Mouse (Mus musculus) splenic B cell, adult 2 months (primary cell): Measurements from ENCODE around the gene Olfr1043.
"Not testable (repeated sequence)": the region's sequence is repeated elsewhere in the genome, so short reads cannot be mapped to it uniquely, and the experiment has no call there.

Experiments used
- DNase-seq: peaks from one replicate; pipeline ENCODE4 v3.0.0-alpha.2; 2011; ENCODE audit warnings: low read depth, low spot score
- H3K27me3 ChIP-seq: 2 replicates; pipeline ENCODE4 v1.6.1; 2012; ENCODE audit warnings: mild to moderate bottlenecking, low read length, moderate library complexity, mixed read lengths; ENCODE audit not compliant: control insufficient read depth, poor library complexity, insufficient read depth, severe bottlenecking
- H3K36me3 ChIP-seq: 2 replicates; pipeline ENCODE4 v1.6.1; 2012; ENCODE audit warnings: mild to moderate bottlenecking, low read length, moderate library complexity, mixed read lengths; ENCODE audit not compliant: control insufficient read depth, poor library complexity, insufficient read depth, severe bottlenecking

Olfr1043 gene

DNA sequence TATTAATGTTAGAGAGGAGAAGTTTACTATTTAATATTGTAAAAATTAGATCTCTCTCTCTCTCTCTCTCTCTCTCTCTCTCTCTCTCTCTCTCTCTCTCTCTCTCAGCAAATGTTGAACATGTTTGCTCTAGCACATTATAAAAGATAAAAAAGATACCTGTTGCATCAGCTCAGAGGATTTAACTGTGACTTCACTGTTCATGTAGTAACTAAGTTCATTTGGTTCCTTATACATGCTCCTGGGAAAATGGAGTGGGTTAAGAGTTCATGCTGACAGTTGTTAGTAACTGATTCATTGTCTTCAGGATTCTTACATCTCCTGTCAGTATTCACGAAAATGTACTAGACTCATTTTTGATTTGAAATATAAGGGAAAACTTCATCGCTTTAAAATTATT lies at the start of gene Olfr1043:
Gene Olfr1043 (minus strand): TSS at position 101 of the 400 bp plus-strand sequence.
- no peaks in the 10 kb centered on the region for H3K36me3 ChIP-seq
- no peak for DNase-seq

DNA sequence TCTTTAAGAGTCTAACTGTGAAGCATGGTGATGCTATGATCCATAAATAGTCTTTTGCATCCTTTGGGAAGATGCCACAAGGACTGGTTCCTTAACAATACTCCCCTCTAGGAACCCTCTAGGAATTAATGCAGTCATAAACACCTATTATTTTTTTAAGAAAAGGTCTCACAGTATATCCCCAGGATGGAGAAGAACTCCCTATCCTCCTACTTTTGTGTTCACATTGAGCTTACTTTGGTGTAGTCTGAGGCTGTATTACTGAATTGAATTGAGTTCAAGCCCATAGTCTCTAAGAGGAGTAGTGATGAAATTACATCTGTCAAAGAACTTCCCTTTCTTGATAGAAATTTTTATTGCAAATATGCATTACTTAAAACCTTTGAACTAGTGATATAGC lies 35.6 kb upstream of the Olfr1043 start, which contains the start of gene Olfr1045:
Gene Olfr1045 (minus strand): TSS at position 101 of the 400 bp plus-strand sequence.
- no peak for DNase-seq
- H3K27me3 ChIP-seq, result no peaks in the 10 kb centered on the region
- H3K36me3 ChIP-seq, result no peaks in the 10 kb centered on the region

More for the DNA sequence above, at the start of gene Olfr1043:
- H3K27me3 ChIP-seq, result no peaks in the 10 kb centered on the region

DNA sequence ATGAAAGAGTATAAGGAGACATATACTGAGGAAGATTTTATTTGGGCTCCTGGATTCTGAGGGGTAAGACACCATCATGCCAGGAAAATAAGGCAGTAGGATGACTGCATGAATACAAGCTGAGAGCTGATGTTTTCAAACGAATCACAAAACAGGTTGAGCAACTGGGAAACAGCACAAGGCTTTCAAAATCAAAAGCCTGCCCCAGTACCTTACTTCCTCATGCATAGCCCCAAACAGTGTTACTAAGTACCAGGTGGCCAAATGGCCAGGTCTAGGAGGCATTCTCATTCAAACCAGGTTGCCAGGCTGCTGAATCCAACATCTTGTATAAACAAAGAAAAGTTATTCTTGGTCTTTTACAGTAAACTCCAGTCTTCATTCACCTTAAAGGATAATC lies 28.5 kb upstream of the Olfr1043 start:
- Histone ChIP-seq H3K36me3 (no peaks in the 10 kb centered on the region), H3K27me3 (no peaks in the 10 kb centered on the region)
- DNase-seq, result no peak

DNA sequence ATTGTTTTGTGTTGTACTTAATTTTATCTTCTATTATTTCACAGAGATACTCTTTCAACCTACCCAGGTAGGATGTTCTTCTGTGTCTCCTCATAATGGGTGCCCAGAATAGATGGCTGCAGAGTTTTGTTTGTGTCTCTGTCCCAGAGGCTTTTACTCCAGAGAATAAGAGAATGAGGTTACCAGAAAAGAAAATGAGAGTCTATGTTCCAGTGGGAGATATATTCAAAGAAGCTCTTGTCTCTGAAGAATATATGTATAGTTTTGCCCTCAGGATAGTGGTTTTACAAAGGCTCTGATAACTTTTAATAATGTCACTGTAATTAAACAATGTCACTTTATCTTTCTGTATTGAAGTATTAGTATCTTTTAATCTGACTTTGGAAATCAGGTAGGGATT lies 18.3 kb upstream of the Olfr1043 start, which contains the start of gene Olfr52:
Gene Olfr52 (minus strand): TSS at position 101 of the 400 bp plus-strand sequence.
- no peaks in the 10 kb centered on the region for H3K36me3 ChIP-seq
- DNase-seq, result no peak
- H3K27me3 ChIP-seq, result no peaks in the 10 kb centered on the region

DNA sequence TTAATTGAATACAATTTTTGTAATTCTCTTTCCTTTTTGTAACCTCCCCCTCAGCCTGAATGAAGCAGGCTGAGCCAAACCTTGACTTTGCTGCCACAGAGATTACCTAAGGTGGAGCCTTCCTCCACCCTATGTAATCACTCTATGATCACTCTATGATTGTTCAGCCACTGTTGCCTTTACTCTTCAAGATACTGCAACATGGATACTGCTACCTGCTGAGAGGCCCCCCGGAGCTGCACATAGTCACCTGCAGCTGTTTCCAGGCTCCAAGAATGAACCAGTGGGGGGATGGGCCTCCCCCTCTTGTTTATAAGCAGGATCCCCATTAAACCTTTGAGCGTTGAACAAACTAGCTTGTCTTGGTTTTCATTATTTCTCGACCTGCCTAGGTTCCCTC lies 12.6 kb upstream of the Olfr1043 start:
- DNase-seq, result no peak
- Histone ChIP-seq H3K36me3 (no peaks in the 10 kb centered on the region), H3K27me3 (no peaks in the 10 kb centered on the region)

DNA sequence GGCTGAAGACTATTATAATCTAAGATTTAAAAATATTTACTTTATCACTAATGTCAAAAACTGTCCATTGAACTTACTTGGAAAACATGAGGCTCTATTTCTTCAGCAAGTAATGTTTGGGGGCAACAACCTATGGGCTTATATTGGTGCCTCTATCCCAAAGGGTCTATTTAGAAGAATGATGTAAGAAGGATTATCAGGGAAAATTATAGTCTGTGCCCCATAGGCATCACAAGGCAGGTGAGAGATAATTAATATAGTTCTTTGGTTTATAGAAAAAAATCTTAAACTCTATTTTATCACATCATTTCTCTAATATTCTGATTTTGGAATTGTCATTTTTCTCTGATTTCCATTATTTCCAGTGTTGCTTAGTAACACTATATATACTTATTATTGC lies 10.4 kb upstream of the Olfr1043 start, which contains the start of gene Olfr1044:
Gene Olfr1044 (minus strand): TSS at position 101 of the 400 bp plus-strand sequence.
- no peaks in the 10 kb centered on the region for H3K27me3 ChIP-seq
- no peaks in the 10 kb centered on the region for H3K36me3 ChIP-seq
- DNase-seq, result no peak

DNA sequence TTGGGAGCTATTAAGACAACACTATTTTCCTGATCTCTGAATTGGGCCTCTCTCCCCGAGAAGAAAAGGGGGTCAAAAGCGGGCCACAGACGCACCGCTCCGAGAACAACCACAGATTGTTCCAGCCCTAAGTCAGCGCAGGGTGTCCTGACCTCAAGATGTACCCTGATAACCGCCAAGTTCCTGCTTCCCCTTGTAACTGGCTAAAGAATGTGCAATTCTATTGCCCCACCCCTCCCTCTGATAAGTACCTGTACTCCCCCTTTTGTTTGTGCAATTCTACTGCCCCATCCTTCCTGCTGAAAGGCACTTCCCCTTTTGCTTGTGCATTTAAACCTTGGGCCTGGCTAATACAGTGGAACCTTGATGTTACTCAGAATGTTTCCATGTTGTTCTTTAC lies 8.1 kb upstream of the Olfr1043 start:
- H3K36me3 ChIP-seq, H3K27me3 ChIP-seq: not testable (repeated sequence)

DNA sequence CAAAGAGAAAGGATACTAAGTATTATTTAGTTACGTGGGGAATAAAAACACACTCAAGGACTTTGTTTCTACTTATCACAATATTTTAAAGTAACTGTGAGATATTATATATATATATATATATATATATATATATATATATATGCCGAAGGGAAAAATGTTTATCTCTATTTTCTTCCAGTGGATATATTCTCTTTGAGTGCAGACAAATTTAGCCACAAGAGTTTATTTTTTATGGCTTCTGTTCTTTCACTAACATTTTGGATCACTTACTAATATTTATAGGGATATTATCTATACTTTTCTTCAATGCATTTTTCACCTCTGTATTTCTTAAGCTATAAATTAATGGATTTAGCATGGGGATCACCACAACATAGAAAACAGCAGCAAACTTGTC lies 5.6 kb downstream of the Olfr1043 start, which contains the start of gene Olfr1042:
Gene Olfr1042 (minus strand): TSS at position 101 of the 400 bp plus-strand sequence.
- Histone ChIP-seq H3K36me3 (no peaks in the 10 kb centered on the region), H3K27me3 (no peaks in the 10 kb centered on the region)
- DNase-seq, result no peak

More for the DNA sequence above, 8.1 kb upstream of the Olfr1043 start:
- DNase-seq, result not testable (repeated sequence)

DNA sequence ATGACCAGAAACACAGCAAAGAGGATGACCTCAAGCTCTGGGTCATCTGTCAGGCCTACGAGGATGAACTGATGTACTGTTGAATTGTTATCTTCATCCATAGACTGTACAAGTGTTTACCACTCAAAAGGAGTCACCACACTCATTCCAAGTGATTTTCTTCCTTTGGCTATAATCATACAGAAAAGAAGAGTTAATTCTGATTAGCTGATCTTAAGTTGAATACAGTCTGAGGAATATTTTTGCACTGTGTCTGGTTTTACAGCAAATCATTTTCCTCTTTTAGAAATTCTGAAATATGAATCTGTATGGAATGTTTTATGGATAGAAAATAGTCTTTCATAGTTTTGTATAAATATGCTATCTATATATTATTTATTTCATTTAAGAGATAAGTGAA lies 20.7 kb downstream of the Olfr1043 start, which contains the start of gene Olfr1040:
Gene Olfr1040 (minus strand): TSS at position 101 of the 400 bp plus-strand sequence.
- no peaks in the 10 kb centered on the region for H3K27me3 ChIP-seq
- DNase-seq, result no peak

DNA sequence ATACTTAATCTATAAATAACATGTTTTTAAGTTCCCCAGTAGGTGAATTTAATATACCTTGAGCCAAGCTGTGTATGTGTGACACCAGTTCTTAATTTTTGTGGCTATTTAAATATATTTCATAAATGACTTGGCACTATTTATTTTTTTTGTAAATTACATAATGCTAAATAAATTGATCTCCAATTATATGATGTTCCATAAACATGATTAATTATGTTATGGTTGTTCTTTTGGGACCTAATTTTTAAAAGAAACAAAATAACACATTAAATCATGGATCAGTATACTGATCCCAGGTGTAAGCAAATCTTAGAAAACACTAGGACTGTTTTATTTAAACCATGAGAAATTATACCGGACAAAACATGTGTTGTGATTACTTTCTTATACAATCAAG lies 31.5 kb downstream of the Olfr1043 start, which contains the start of gene Olfr1039:
Gene Olfr1039 (minus strand): TSS at position 101 of the 400 bp plus-strand sequence.
- no peaks in the 10 kb centered on the region for H3K36me3 ChIP-seq
- no peaks in the 10 kb centered on the region for H3K27me3 ChIP-seq
- DNase-seq, result no peak

More for the DNA sequence above, 20.7 kb downstream of the Olfr1043 start, which contains the start of gene Olfr1040:
- H3K36me3 ChIP-seq, result no peaks in the 10 kb centered on the region
